Mouse (Mus musculus) forelimb bud, embryonic 11.5 days (tissue): ENCODE data around the gene Olfr654.
A peak's percentile ranks its signal among the peaks of the same experiment; 100 is the strongest.

Experiments
- DNase-seq: peaks from one replicate; pipeline ENCODE4 v3.0.0-alpha.2; 2012; ENCODE audit warnings: low read depth, low spot score

Gene Olfr654

DNA sequence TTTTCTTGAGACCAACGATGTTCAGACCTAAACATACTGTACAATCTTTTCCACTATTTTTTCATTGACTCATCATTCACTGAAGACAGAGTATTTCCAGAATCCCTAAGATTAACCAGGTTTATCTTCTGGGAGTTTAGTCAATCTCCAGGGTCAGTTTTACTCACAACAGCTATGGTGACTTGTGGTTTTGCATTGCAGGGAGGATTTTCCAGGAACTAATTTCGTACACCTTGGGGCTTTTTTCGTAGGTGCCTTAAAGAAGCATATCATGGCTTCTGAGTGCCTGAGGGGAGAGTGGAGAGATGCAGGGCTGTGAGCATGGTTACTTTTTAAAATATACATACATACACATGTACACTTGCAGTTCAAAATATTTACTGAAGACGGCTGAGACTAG, at the start of gene Olfr654:
TSS of gene Olfr654 (plus strand) at position 301 of the 400 bp plus-strand sequence.
- DNase-seq: no peak

DNA sequence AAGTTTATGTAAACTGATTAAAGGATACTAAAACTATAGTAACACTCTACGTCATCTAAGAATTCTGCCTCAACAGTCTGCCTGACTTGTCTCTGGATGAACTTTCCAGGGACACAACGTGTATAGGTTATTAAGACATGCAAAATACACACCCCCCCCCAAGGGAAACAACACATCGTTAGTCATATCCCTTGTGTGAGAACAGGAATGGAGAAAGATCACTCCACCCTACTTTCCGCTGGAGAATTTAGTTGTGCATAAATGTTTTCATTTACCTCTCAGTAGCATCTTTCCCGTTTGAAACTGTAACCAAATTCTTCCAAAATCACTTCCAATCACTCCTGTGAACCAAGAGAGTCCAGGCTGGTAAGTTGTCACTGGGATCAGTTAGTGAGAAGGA, 37.0 kb upstream of the Olfr654 start, which contains the start of gene Olfr651:
TSS of gene Olfr651 (plus strand) at position 301 of the 400 bp plus-strand sequence.
- no peak for DNase-seq

GRCm38 (mm10) chr7:104552700-104553099, 34.1 kb upstream of the Olfr654 start:
- DNase-seq: no peak

DNA sequence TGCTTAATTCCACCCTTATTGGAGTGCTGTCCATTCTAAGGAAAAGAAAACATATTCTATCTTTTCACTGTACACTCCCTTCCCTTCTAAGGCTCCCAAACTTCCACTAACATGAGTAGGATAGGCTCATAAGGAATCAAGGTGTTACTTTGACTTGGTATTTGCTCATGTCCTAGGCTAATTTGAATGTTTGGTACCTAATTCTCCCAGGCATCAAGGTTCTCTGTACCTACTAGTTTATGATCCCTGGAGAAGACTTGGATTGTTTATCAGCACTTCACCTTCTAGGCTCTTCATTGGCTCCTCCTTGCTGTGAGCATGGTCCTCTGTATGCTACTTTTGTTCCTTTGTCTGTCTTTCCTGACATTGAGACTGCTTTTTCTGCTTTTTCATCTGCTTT, 26.2 kb upstream of the Olfr654 start, which contains the start of gene Olfr652:
TSS of gene Olfr652 (plus strand) at position 301 of the 400 bp plus-strand sequence.
- no peak for DNase-seq

GRCm38 (mm10) chr7:104577014-104577413, 9.8 kb upstream of the Olfr654 start, which contains the start of gene Olfr653:
Olfr653 (plus strand) TSS chr7:104577314.
- no peak for DNase-seq

DNA sequence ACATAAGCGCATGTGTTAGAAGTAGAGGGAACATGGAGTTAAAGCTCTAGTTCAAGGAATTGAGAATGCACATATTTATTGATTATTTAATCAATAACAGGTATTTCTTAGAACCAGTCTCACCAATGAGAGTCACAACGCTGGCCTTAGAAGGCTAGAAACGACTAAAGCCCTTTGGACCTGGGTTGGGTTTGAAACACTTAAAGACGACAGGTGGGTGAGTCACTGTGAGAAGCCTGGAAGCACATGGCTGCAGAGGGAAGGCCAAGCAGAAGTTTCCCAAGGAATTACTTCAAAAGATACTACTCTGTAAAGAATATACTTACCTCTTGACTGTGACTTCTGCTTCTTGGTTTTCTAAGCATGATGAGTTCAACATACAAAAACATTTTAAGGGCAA, 6.0 kb upstream of the Olfr654 start:
- DNase-seq: no peak

- DNase-seq: no peak
These were observed 5.4 kb upstream of the Olfr654 start for GRCm38 (mm10) chr7:104581429-104581828.

DNA sequence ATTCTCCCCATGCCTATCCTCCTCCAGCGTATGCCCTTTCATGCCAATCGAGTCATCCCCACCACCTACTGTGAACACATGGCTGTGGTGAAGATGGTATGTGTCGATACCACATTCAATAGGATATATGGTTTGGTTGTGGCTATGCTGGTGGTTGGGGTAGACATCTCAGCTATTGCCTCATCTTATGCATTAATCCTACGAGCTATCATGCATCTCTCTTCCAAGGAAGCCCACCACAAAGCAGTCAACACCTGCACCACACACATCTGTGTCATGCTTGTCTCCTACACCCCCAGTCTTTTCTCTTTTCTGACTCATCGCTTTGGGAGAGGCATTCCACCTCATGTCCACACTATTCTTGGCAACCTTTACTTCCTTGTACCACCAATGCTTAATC, 1.4 kb downstream of the Olfr654 start:
- DNase-seq: no peak

DNA sequence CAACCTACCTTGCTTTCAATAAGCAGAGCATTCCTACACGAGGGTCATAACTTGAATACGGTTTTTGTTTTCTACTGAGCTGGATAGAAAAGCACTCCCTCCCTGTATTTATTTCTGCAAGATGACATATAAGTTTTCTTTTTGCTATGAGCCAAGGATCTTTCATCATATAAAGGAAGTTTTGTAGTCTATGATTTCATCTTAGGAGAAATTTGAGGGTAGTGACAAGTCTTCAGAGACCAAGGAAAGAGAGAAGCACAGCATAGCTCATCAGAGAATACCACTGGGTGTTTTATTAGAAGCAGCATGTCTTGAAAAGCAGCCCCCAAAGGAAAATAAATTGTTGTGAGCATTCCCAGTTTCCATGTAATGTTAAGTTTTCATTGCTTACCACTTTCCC, 14.9 kb downstream of the Olfr654 start, which contains the start of gene Olfr655:
TSS of gene Olfr655 (minus strand) at position 101 of the 400 bp plus-strand sequence.
- DNase-seq: no peak

DNA sequence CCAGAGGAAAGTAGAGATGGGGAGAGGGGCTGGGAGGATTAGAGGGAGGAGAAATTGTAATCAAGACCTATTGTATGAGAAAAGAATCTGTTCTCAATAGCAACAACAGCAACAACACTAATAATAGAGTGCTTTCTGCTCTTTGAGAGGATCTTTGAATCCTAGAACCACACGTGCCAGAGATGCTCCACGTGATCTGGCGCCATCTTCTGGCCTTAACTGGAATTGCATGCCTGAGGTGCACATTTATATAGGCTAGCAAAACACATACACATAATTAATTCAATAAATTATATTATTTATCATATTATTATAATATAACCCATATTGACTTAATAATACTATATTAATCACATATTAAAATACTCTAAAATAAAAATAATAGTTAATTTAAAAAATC, 16.3 kb downstream of the Olfr654 start:
- DNase-seq: peak; percentile 19

GRCm38 (mm10) chr7:104604727-104605126, 17.9 kb downstream of the Olfr654 start:
- no peak for DNase-seq

GRCm38 (mm10) chr7:104613655-104614054, 26.8 kb downstream of the Olfr654 start, which contains the start of gene Olfr656:
Olfr656 (plus strand) TSS chr7:104613955.
- no peak for DNase-seq

GRCm38 (mm10) chr7:104624494-104624893, 37.7 kb downstream of the Olfr654 start, which contains the start of gene Olfr657:
Olfr657 (plus strand) TSS chr7:104624794.
- DNase-seq: no peak
